Mouse (Mus musculus) stomach, postnatal 0 days (tissue): ENCODE data around the gene Dand5.

Source experiments
- CTCF ChIP-seq: IDR thresholded peaks from 2 replicates; pipeline ENCODE4 v1.5.1; 2016; ENCODE audit warnings: antibody characterized with exemption, low read depth, mild to moderate bottlenecking, moderate library complexity
- EP300 ChIP-seq: optimal IDR thresholded peaks from 2 replicates; pipeline ENCODE3; 2016; ENCODE audit warnings: antibody characterized with exemption

DNA sequence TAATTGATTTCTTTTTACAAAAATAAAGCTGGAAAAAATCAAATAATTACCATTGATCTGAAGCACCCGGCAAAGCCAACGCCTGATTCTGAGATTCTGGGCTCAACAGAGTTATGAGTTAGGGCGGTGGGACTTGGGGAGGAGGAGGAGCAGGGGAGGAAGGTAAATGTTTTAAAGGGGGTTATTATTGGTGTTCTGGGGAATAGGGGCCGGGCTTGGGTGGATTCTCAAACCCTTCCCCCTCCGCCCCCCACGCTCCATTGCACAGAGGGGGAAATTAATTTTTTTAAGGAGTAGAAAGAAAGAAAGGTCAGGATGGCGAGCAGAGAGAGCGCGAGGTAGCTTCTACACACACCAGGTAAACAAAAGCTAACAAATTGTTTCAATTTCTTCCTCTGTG is 49.3 kb downstream of the Dand5 start:
- TF ChIP-seq CTCF (no peak), EP300 (no peak)
